Comparison of ENCODE assay signal across 8 mouse cellular contexts in genomic region chr9:104001921-104002859, GRCm38 (mm10). TPM values are rescaled to one million over a fixed set of nuclear protein-coding genes. Genes with fewer than 3 reads are reported as not detected.
DNase-seq lines count a peak whose midpoint lies in the region; ATAC-seq and TF ChIP-seq lines count a peak whose summit lies in the region.

TSS of gene Nphp3 (plus strand) at chr9:104002544.

- WGBS in heart, embryonic 12.5 days: under 1% methylated on average over 55 of the region's 55 CpGs
- WGBS in kidney, postnatal 0 days: under 1% methylated on average over 55 of the region's 55 CpGs
- WGBS in liver, embryonic 11.5 days: under 1% methylated on average over 54 of the region's 55 CpGs
- WGBS in stomach, embryonic 14.5 days: under 1% methylated on average over 55 of the region's 55 CpGs

- no peaks in the 10 kb centered on the region for H3K9me3 ChIP-seq in heart, embryonic 12.5 days (replicated peaks)
- H3K9me3 ChIP-seq in kidney, postnatal 0 days (replicated peaks; ENCODE audit: low read length): no peaks in the 10 kb centered on the region
- H3K9me3 ChIP-seq in liver, embryonic 11.5 days (ENCODE audit: control insufficient read depth, low read length): no peaks in the 10 kb centered on the region
- no peaks in the 10 kb centered on the region for H3K9me3 ChIP-seq in stomach, embryonic 14.5 days (ENCODE audit: control insufficient read depth, low read depth, low read length)

- peak within 1 kb of the TSS; percentile 84 for H3K9ac ChIP-seq in heart, embryonic 12.5 days
- H3K9ac ChIP-seq in kidney, postnatal 0 days (ENCODE audit: low read depth, low read length): peak within 1 kb of the TSS; percentile 72
- H3K9ac ChIP-seq in liver, embryonic 11.5 days (ENCODE audit: low read depth, low read length): peak within 1 kb of the TSS; percentile 66
- H3K9ac ChIP-seq in stomach, embryonic 14.5 days (replicated peaks; ENCODE audit: low read depth, low read length): peak within 1 kb of the TSS; percentile 63

- peaks cover 13% of the 10 kb centered on the region for H3K36me3 ChIP-seq in heart, embryonic 12.5 days
- 0 out of 2 replicates have a peak, but pooled peaks cover 6% of the 10 kb centered on the region for H3K36me3 ChIP-seq in kidney, postnatal 0 days (ENCODE audit: insufficient read depth, low read length)
- H3K36me3 ChIP-seq in liver, embryonic 11.5 days (ENCODE audit: control insufficient read depth, insufficient read depth, low read length): 0 out of 2 replicates have a peak, but pooled peaks cover 2% of the 10 kb centered on the region
- 0 out of 2 replicates have a peak, but pooled peaks cover 6% of the 10 kb centered on the region for H3K36me3 ChIP-seq in stomach, embryonic 14.5 days (ENCODE audit: control insufficient read depth, insufficient read depth, low read length)

- peak within 1 kb of the TSS; percentile 86 for H3K27ac ChIP-seq in heart, embryonic 12.5 days (ENCODE audit: poor library complexity, severe bottlenecking)
- peak within 1 kb of the TSS; percentile 90 for H3K27ac ChIP-seq in kidney, postnatal 0 days
- peak within 1 kb of the TSS; percentile 74; the same call in 1 of the 2 replicates for H3K27ac ChIP-seq in liver, embryonic 11.5 days (ENCODE audit: low read depth, low read length)
- H3K27ac ChIP-seq in stomach, embryonic 14.5 days (ENCODE audit: low read length): peak within 1 kb of the TSS; percentile 82

- TF ChIP-seq CTCF in kidney, postnatal 0 days (IDR thresholded peaks at IDR 0.05; ENCODE audit: low read depth): peak; percentile 46; the same call in 1 of the 2 replicates

- peak within 1 kb of the TSS; percentile 72 for H3K4me2 ChIP-seq in heart, embryonic 12.5 days
- peak within 1 kb of the TSS; percentile 71 for H3K4me2 ChIP-seq in kidney, postnatal 0 days (ENCODE audit: low read length)
- peak within 1 kb of the TSS; percentile 97 for H3K4me2 ChIP-seq in liver, embryonic 11.5 days
- peak within 1 kb of the TSS; percentile 67 for H3K4me2 ChIP-seq in stomach, embryonic 14.5 days (replicated peaks; ENCODE audit: low read depth, low read length)

- H3K4me3 ChIP-seq in heart, embryonic 12.5 days: peak within 1 kb of the TSS; percentile 84
- H3K4me3 ChIP-seq in kidney, postnatal 0 days (replicated peaks; ENCODE audit: low read depth, low read length): peak within 1 kb of the TSS; percentile 64
- H3K4me3 ChIP-seq in liver, embryonic 11.5 days (ENCODE audit: low read depth, low read length): peak within 1 kb of the TSS; percentile 68
- H3K4me3 ChIP-seq in stomach, embryonic 14.5 days (ENCODE audit: low read depth, low read length): peak within 1 kb of the TSS; percentile 51

- peak; percentile 95 for ATAC-seq in erythroid progenitor cell, adult 5-6 weeks (replicated peaks; ENCODE audit: low FRiP score, poor library complexity, severe bottlenecking)
- ATAC-seq in heart, embryonic 12.5 days (ENCODE audit: insufficient number of reproducible peaks, low FRiP score): peak; percentile 96
- peak; percentile 98 for ATAC-seq in kidney, postnatal 0 days (replicated peaks; ENCODE audit: low FRiP score, low read depth)
- peak; percentile 97 for ATAC-seq in liver, embryonic 11.5 days (replicated peaks; ENCODE audit: low FRiP score)
- peak; percentile 98 for ATAC-seq in stomach, embryonic 14.5 days (ENCODE audit: insufficient number of reproducible peaks, insufficient read depth, low FRiP score, low read depth)

- peaks cover 23% of the 10 kb centered on the region for H3K4me1 ChIP-seq in heart, embryonic 12.5 days (replicated peaks)
- peaks cover 3% of the 10 kb centered on the region; the same call in 1 of the 2 replicates for H3K4me1 ChIP-seq in kidney, postnatal 0 days (replicated peaks; ENCODE audit: insufficient read depth, low read length)
- H3K4me1 ChIP-seq in liver, embryonic 11.5 days (replicated peaks; ENCODE audit: control insufficient read depth, insufficient read depth, low read length): 0 out of 2 replicates have a peak, but pooled peaks cover 6% of the 10 kb centered on the region
- H3K4me1 ChIP-seq in stomach, embryonic 14.5 days (ENCODE audit: control insufficient read depth, insufficient read depth, low read length): peaks cover 7% of the 10 kb centered on the region

- DNase-seq in CD4-positive helper T cell, adult 2 months (ENCODE audit: low read depth, low spot score): peak; percentile 98
- DNase-seq in brain, embryonic 18.5 days (ENCODE audit: low read depth, low spot score): peak; percentile 99
- peak; percentile 100 for DNase-seq in kidney, postnatal 0 days (ENCODE audit: low spot score)
- DNase-seq in liver, embryonic 11.5 days (ENCODE audit: low spot score): peak; percentile 98
- peak; percentile 99 for DNase-seq in naive thymus-derived CD4-positive, alpha-beta T cell, adult 2 months (ENCODE audit: low read depth)

- no peaks in the 10 kb centered on the region for H3K27me3 ChIP-seq in heart, embryonic 12.5 days (replicated peaks)
- no peaks in the 10 kb centered on the region for H3K27me3 ChIP-seq in kidney, postnatal 0 days (ENCODE audit: insufficient read depth, low read length)
- H3K27me3 ChIP-seq in liver, embryonic 11.5 days (replicated peaks; ENCODE audit: control insufficient read depth, insufficient read depth, low read length): no peaks in the 10 kb centered on the region; the same call in 1 of the 2 replicates
- no peaks in the 10 kb centered on the region for H3K27me3 ChIP-seq in stomach, embryonic 14.5 days (ENCODE audit: control insufficient read depth, insufficient read depth, low read length)

RNA-seq across cellular contexts. Expression of gene Nphp3, which starts in this region (rescaled TPM):
- total RNA-seq in erythroid progenitor cell, adult 5-6 weeks (2015; ENCODE audit: low replicate concordance): not detected in 2 replicates
- 2.7 TPM in 1 of 2 replicates, not detected in the other for total RNA-seq in erythroid progenitor cell, adult 5-6 weeks (2017; ENCODE audit: low replicate concordance)
- 6.8 and 7.7 TPM in 2 replicates for polyA plus RNA-seq in heart, embryonic 12.5 days (2016; fragmentation: Nextera tagmentation; extraction: Ambion mirVana)
- 3.4 and 3.5 TPM in 2 replicates for polyA plus RNA-seq in kidney, postnatal 0 days (2015; fragmentation: Nextera tagmentation; extraction: Ambion mirVana)
- polyA plus RNA-seq in liver, embryonic 11.5 days (2014; fragmentation: Nextera tagmentation; extraction: Ambion mirVana): 3.2 and 3.9 TPM in 2 replicates
- polyA plus RNA-seq in stomach, embryonic 14.5 days (2014; fragmentation: Nextera tagmentation; extraction: Ambion mirVana): 7.3 and 8.7 TPM in 2 replicates

Comparison
In these comparisons a context has a peak if more than half of its experiments do, and no peak if none do; other contexts are left out.
1. Peak in every context shown above with its lines: DNase-seq, ATAC-seq, H3K4me3 ChIP-seq and H3K27ac ChIP-seq.